Mouse (Mus musculus): ENCODE results near the gene Itga5. TPM values are rescaled to one million over a fixed set of nuclear protein-coding genes. Genes with fewer than 3 reads are reported as not detected.

Itga5 gene
- polyA plus RNA-seq, 2 experiments from 2014 or later = 1.9 to 3.8 TPM

DNA sequence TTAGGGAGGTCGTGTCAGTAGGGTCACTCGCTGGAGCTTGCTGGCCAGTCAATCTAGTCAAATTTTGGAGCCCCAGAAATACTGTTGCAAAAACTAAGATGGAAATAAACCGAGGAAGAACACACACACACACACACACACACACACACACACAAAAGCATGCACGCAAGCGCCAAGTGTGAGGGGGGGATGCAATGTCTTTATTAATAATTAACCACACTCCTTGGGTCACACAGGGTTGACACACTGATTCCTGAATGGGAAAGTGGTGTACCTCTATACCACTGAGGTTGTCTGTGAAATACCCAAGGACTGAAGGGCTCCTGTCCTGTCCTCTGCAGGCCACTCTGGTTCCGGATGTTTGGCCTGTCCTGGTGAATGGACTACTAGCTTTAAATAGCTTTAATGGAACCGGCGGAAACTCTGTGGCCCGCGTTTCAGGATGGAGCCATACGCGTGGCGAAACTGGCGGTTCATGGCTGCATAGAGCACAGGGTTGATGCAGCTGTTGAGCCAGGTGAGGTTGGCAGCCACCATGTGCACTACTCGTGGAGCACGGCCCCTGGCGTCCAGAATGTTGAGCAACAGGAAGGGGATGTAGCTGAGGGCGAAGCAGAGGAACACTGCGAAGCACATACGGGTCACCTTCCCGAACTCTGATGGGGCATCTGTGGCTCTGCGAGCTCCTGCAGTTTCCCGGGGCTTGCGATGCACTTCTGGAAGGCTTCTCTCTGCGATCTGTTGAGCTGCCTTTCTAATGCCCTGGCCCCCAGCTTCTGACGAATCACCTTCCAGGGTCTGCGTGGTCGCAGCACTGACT is 58.3 kb downstream of the Itga5 start:
- no peak for ATAC-seq

DNA sequence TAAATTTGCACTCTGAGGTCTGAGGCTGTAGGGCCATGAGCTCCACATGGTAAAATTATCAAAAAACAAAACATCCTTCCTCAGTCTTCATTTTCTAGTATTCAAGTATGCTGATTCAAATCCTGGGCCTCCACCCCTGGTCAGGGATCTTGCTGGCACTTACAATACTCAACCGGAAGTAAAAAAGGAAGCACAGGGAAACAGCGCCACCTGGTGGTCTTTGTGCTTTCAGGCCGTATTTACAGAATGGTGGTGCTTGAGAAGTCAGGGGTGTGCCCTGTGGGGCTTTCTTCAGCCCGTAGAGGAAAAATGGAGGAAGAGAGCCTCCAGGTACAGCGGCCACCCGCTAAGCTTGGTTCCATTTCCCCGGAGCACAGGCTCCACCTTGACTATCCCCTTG is 59.4 kb downstream of the Itga5 start:
- peak; percentile 66 for ATAC-seq

GRCm38 (mm10) chr15:103305792-103306645 is 60.5 kb downstream of the Itga5 start:
- no peak for ATAC-seq

- ATAC-seq = peak; percentile 95
These were observed 61.4 kb downstream of the Itga5 start for GRCm38 (mm10) chr15:103305070-103305678.

GRCm38 (mm10) chr15:103304616-103304969 is 62.0 kb downstream of the Itga5 start:
- ATAC-seq = no peak

DNA sequence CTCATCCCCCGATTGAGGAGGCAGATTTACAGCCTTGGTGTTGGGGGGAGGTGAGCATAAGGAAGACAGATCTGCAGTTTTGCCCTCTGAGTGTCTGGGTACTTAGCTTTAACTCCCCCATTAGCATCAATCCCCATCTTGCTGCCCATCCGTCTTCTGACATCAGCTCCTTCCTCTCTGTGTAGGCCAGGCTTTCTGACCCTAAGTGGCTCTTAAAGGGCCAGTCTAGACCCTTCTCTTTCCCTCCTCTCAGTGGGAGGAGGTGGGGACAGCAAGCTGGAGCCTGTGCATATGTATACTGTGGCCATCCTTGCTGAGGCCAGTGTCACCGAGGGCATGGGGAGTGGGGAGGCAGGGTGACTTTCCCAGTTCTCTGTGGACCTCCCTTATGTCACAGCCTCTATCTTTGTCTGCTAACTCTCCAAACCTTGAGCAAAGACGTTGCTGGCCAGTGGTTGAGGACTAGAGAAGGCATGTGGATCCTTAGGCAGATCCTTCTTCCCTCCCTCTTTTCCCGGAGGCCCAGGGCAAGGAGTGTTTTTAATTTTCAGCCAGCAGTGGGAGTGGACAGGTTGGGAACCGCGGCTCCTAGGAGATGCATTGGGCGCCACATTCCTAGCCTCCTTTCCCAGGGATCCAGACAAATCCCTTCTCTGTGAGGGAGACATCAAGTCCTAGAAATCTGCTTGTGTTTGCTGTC is 62.5 kb downstream of the Itga5 start:
- no peak for ATAC-seq

GRCm38 (mm10) chr15:103302341-103303021 is 64.1 kb downstream of the Itga5 start:
- ATAC-seq = no peak

GRCm38 (mm10) chr15:103301547-103302340 is 64.8 kb downstream of the Itga5 start:
- no peak for ATAC-seq

GRCm38 (mm10) chr15:103301046-103301445 is 65.5 kb downstream of the Itga5 start:
- ATAC-seq = no peak

GRCm38 (mm10) chr15:103300560-103300959 is 66.0 kb downstream of the Itga5 start:
- ATAC-seq = no peak

GRCm38 (mm10) chr15:103300067-103300471 is 66.5 kb downstream of the Itga5 start:
- ATAC-seq = no peak

DNA sequence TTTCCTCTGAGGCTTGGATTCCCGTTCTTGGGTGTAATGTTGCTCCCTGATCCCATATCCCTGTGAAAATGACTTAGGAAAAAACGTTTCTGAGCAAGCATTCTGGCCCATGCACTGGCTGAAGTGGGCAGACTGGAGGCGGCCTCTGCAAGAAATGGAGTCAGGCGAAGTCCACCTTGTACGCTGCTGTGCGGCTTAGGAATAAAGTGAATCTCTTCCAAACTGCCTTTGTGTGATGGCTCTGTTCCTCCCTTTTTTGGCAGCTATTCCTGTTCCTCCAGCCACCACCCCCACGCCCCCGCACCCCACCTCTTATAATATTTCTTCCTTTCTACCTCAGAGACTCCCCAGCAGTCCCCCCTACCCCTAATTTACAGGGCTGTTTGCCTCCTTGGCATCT is 66.9 kb downstream of the Itga5 start:
- no peak for ATAC-seq

DNA sequence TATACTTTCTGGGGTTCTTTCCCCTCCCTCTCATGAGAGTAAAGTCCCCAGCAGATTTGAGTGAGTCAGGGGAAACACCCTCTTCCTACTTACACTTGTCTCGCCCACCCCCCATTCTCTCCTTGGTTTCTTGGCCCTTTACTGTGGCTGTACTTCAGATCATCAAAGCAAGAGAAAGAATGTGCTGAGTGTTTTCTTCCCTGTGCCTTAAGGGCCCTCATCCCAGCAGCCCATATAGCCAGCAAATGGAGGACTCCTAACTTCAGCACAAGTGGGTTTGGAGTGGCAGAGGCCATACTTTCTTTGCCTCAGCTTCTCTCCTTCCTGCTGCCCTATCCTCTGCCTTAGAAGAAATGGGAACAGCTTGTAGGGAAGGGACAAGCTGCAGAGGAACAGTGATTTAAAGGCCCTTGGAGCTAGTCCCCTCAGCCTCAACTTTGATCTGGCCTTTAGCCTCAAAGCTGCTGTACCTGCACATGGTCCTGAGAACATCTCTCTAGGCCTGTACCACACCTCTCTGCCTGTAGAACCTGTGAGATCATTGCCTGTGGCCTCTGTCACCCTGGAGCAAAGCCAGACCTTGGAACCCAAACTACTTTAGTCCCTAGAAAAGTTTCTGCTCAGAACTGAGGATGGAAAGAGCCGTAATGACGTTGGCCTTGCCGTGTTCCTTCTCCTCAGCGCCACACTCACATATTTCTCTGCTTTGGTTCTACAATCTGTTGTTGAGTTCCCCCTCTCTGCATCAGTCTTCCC is 67.5 kb downstream of the Itga5 start:
- ATAC-seq = no peak

DNA sequence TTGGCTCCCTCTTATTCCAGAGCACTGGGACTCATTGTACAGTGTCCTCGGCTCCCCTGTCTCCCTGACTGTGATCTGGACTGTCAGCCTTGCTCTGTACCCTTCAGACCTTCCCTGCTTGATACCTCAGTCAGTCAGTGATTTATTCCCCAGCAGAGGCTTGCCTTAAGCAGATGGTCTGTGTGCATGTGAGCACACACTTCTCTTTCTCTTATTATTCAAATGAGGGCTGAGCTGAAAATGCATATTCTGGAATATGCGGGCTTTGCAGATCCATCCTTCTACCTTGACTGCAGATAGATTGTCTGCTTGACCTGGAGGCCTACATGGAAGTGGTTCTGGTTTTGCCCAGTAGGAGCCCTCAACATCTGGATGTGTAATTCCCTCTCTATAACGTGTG is 68.5 kb downstream of the Itga5 start:
- no peak for ATAC-seq

DNA sequence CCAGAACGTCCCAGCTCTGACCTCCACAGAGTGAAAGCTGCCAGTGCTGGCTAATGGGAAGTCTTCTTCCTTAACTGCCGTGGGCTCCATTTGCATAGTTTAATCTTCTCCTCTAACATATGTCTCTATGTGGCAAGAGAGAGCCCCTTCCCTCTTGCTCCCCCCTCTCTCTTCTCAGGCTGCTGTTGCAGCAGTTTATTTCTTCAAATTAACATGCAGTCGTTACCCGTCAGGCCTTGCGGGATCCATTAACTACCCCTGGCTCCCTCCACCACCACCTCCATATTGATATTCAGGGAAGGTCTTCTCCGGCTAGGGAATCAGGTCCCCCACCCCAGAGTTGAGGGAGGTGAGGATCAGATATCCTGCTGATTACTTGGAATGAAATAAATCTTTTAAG is 69.2 kb downstream of the Itga5 start:
- no peak for ATAC-seq

GRCm38 (mm10) chr15:103295851-103296250 is 70.7 kb downstream of the Itga5 start:
- ATAC-seq = no peak

DNA sequence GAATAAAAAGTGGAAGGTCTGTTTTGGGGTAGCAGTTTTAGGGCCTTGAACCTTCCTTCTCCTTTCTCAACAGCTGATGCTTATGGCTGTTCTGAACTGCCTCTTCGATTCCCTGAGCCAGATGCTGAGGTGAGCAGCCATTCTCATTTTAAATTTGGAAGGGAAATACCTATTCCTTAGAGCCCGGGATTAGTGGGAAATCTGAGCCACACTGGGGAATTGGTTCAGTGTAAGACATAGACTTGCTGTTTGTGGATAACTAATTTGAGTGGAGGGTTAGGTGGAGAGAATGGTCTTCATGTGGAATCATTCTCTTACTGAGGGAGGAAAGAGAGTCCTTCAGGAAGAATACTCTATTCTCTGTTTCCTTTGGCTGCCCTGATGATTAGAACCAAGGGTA is 71.9 kb downstream of the Itga5 start:
- ATAC-seq = no peak

All from CD4-positive, CD25-positive, alpha-beta regulatory T cell, adult 4 months (primary cell).